Mouse (Mus musculus): ENCODE measurements around the gene Pkd2l1.

GRCm38 (mm10) chr19:44225728-44226127 is 33.5 kb upstream of the Pkd2l1 start:
- TF ChIP-seq CTCF (conservative IDR thresholded peaks at IDR 0.05; ENCODE audit: low read length), result no peak
- no peak for TF ChIP-seq NANOG (IDR thresholded peaks at IDR 0.05; ENCODE audit: borderline replicate concordance, low read length)
